Mouse (Mus musculus) cerebellum, adult 11 months (tissue): Measurements from ENCODE around the gene Gtf3c2.

Experiments
- DNase-seq: peaks from one replicate; pipeline ENCODE4 v3.0.0; 2022

The Gtf3c2 gene

GRCm38 (mm10) chr5:31138241-31138967, 41.5 kb downstream of the Gtf3c2 start, which contains the start of gene Ucn:
Ucn (minus strand) TSS chr5:31138829.
- no peak for DNase-seq

GRCm38 (mm10) chr5:31137658-31138057, 42.3 kb downstream of the Gtf3c2 start:
- DNase-seq = no peak

GRCm38 (mm10) chr5:31136730-31137424, 43.1 kb downstream of the Gtf3c2 start:
- DNase-seq = no peak

- no peak for DNase-seq
Observed at GRCm38 (mm10) chr5:31126050-31126449, 53.9 kb downstream of the Gtf3c2 start.

GRCm38 (mm10) chr5:31123481-31123880, 56.5 kb downstream of the Gtf3c2 start:
- no peak for DNase-seq

GRCm38 (mm10) chr5:31121111-31121510, 58.8 kb downstream of the Gtf3c2 start:
- DNase-seq = no peak

GRCm38 (mm10) chr5:31116912-31117311, 63.0 kb downstream of the Gtf3c2 start:
- DNase-seq = no peak

GRCm38 (mm10) chr5:31116354-31116753, 63.6 kb downstream of the Gtf3c2 start, which contains the start of gene Trim54:
Trim54 (plus strand) TSS chr5:31116712.
- no peak for DNase-seq

- DNase-seq = no peak
Observed at GRCm38 (mm10) chr5:31110781-31111180, 69.2 kb downstream of the Gtf3c2 start.

GRCm38 (mm10) chr5:31108000-31108490, 71.9 kb downstream of the Gtf3c2 start, which contains the start of gene Slc30a3:
Slc30a3 (minus strand) TSS chr5:31108237.
- no peak for DNase-seq
